Mouse (Mus musculus) myocyte (in vitro differentiated cells): ENCODE measurements around the gene Nrip2. TPM values are rescaled to one million over a fixed set of nuclear protein-coding genes. Genes with fewer than 3 reads are reported as not detected.

ENCODE experiments used
- H3K27me3 ChIP-seq: one replicate; pipeline ENCODE4 v1.6.1; 2011; ENCODE audit not compliant: control insufficient read depth, insufficient read depth, insufficient read length
- H3K36me3 ChIP-seq: one replicate; pipeline ENCODE4 v1.6.1; 2011; ENCODE audit not compliant: control insufficient read depth, insufficient read depth
- H3K4me2 ChIP-seq: one replicate; pipeline ENCODE4 v1.6.1; 2011; ENCODE audit warnings: low read depth, control low read depth
- H3K4me3 ChIP-seq: one replicate; pipeline ENCODE4 v1.5.1; 2011; ENCODE audit warnings: mild to moderate bottlenecking, control low read depth, moderate library complexity
- H3K79me2 ChIP-seq: one replicate; pipeline ENCODE4 v1.6.1; 2011; ENCODE audit not compliant: control insufficient read depth, insufficient read depth
- H3ac ChIP-seq: one replicate; pipeline ENCODE4 v1.6.1; 2011; ENCODE audit not compliant: control insufficient read depth, insufficient read length
- CEBPB ChIP-seq: IDR thresholded peaks from 2 replicates; pipeline ENCODE4 v1.6.1; 2011; ENCODE audit warnings: mild to moderate bottlenecking, moderate library complexity; ENCODE audit not compliant: poor library complexity, insufficient read depth, severe bottlenecking
- E2F4 ChIP-seq: IDR thresholded peaks from one replicate; pipeline ENCODE4 v1.6.1; 2011; ENCODE audit warnings: mild to moderate bottlenecking, control low read depth, moderate library complexity; ENCODE audit not compliant: insufficient read depth
- MAX ChIP-seq: IDR thresholded peaks from one replicate; pipeline ENCODE4 v1.6.1; 2011; ENCODE audit warnings: low read depth, mild to moderate bottlenecking, control low read depth
- MYOD1 ChIP-seq, 3 experiments: IDR thresholded peaks; one replicate each; pipeline ENCODE4 v1.6.1; 2011; ENCODE audit warnings: control low read depth in 2 of 3, low read depth in 2 of 3, mild to moderate bottlenecking in 2 of 3, moderate library complexity in 1 of 3; ENCODE audit not compliant: insufficient read length in 2 of 3, control insufficient read depth in 1 of 3
- MYOG ChIP-seq, 3 experiments: IDR thresholded peaks; one replicate each; pipeline ENCODE4 v1.6.1; 2011; ENCODE audit warnings: control low read depth in 2 of 3, low read depth in 2 of 3, mild to moderate bottlenecking in 2 of 3; ENCODE audit not compliant: insufficient read length in 2 of 3, control insufficient read depth in 1 of 3, insufficient read depth in 1 of 3
- POLR2A ChIP-seq: IDR thresholded peaks from one replicate; pipeline ENCODE4 v1.6.1; 2011; ENCODE audit warnings: low read depth, mild to moderate bottlenecking, control low read depth, moderate library complexity; ENCODE audit not compliant: insufficient read length
- POLR2AphosphoS2 ChIP-seq: IDR thresholded peaks from one replicate; pipeline ENCODE4 v1.6.1; 2011; ENCODE audit warnings: low read depth, control low read depth; ENCODE audit not compliant: insufficient read length
- REST ChIP-seq: IDR thresholded peaks from one replicate; pipeline ENCODE4 v1.6.1; 2011; ENCODE audit warnings: mild to moderate bottlenecking, control low read depth, moderate library complexity; ENCODE audit not compliant: insufficient read depth, insufficient read length
- SRF ChIP-seq: IDR thresholded peaks from one replicate; pipeline ENCODE4 v1.6.1; 2011; ENCODE audit warnings: low read depth; ENCODE audit not compliant: control insufficient read depth, insufficient read length
- TCF12 ChIP-seq: IDR thresholded peaks from one replicate; pipeline ENCODE4 v1.6.1; 2011; ENCODE audit warnings: mild to moderate bottlenecking, control low read depth; ENCODE audit not compliant: poor library complexity, insufficient read depth, severe bottlenecking
- TCF3 ChIP-seq: IDR thresholded peaks from one replicate; pipeline ENCODE4 v1.6.1; 2011; ENCODE audit warnings: low read depth, control low read depth; ENCODE audit not compliant: insufficient read length
- USF1 ChIP-seq: IDR thresholded peaks from one replicate; pipeline ENCODE4 v1.6.1; 2011; ENCODE audit warnings: low read depth, mild to moderate bottlenecking, control low read depth, moderate library complexity
- polyA plus RNA-seq: library from polyadenylated mRNA; unstranded; fragments of >200 nt; fragmentation: generic; extraction: Trizol; gene quantifications from one replicate; pipeline ENCODE4 v1.2.1, GENCODE M21; 2012; ENCODE audit warnings: missing spikeins

Gene Nrip2
- polyA plus RNA-seq, 1 experiment = 1.1 TPM

DNA sequence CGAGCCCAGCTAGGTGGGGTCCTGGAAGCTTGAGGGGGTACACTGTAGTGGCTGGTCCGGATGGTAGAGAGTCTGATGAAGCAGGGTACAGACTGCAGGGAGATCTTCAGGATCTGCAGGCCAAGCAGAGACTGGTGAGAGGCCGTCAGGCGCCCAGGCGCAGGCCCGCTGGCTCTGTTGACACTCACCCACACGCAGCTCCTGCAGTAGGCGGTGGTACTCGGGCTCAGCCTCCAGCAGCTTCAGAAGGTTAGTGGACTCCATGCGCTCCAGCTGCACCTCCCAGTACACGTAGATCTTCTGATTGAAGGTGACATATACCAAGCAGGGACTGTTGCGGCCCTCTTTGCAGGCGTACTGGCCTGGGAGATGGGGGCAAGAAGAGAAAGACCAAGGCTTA, 11.2 kb downstream of the Nrip2 start:
- TF ChIP-seq E2F4 (no peak), POLR2AphosphoS2 (no peak), CEBPB (no peak), MYOD1 (IDR thresholded peaks at IDR 0.05; ENCODE audit: control insufficient read depth in 1 of 3, insufficient read length in 2 of 3, low read depth in 2 of 3) (no peak), REST (no peak), MAX (no peak), MYOG (IDR thresholded peaks at IDR 0.05; ENCODE audit: control insufficient read depth in 1 of 3, insufficient read depth in 1 of 3, insufficient read length in 2 of 3, low read depth in 2 of 3) (no peak), TCF12 (no peak), USF1 (no peak), SRF (no peak), POLR2A (no peak), TCF3 (no peak)
- H3K36me3 ChIP-seq = peaks cover 11% of the 10 kb centered on the region
- H3K4me2 ChIP-seq = no peak overlapping the region
- no peaks in the 10 kb centered on the region for H3K79me2 ChIP-seq
- H3K4me3 ChIP-seq = no peak overlapping the region
- H3ac ChIP-seq = no peak overlapping the region
- H3K27me3 ChIP-seq = no peaks in the 10 kb centered on the region

DNA sequence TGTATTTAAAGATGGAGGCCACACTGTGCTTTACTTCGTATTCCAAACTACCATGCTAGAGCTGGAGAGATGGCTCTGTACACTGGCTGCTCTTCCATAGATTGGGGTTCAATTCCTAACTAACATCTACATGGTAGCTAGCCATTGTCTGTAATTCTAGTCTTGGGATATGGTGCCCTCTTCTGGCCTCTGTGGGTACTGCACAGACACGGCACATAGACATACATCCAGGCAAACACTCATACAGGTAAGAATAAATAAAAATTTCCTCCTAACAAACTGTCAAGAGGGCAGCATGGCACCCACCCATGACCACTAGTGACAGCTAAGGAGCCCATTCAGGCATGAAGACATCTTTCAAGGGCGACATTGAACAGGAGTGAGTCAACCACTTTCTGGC, 12.0 kb downstream of the Nrip2 start:
- Histone ChIP-seq H3K27me3 (no peaks in the 10 kb centered on the region), H3K4me3 (no peak overlapping the region), H3ac (no peak overlapping the region), H3K36me3 (peaks cover 11% of the 10 kb centered on the region), H3K79me2 (no peaks in the 10 kb centered on the region), H3K4me2 (no peak overlapping the region)
- no peak for TF ChIP-seq POLR2AphosphoS2
- TF ChIP-seq POLR2A = no peak
- no peak for TF ChIP-seq MYOG (IDR thresholded peaks at IDR 0.05; ENCODE audit: control insufficient read depth in 1 of 3, insufficient read depth in 1 of 3, insufficient read length in 2 of 3, low read depth in 2 of 3)
- TF ChIP-seq TCF12 = no peak
- no peak for TF ChIP-seq TCF3
- no peak for TF ChIP-seq E2F4
- no peak for TF ChIP-seq MYOD1 (IDR thresholded peaks at IDR 0.05; ENCODE audit: control insufficient read depth in 1 of 3, insufficient read length in 2 of 3, low read depth in 2 of 3)
- TF ChIP-seq MAX = no peak
- no peak for TF ChIP-seq CEBPB
- no peak for TF ChIP-seq SRF
- TF ChIP-seq REST = no peak
- no peak for TF ChIP-seq USF1

DNA sequence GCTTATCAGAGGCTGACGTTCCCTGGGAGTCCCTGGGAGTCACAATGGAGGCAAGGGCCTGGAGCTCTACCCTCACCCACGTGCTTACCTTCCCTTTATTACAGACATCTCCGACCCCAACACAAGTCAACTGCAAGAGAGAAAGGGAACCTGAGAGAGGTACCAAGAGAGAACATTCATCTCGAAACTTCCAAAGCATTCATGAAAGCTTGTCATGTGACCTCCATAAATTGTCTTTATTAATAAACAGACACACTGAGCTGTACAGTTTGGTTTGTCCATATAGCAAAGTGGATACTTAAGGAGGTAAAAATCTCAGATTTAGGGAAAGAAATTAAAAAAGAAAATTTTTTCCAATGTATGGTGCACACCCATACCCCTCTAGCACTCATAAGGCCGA, 17.1 kb downstream of the Nrip2 start:
- H3K79me2 ChIP-seq = peaks cover 27% of the 10 kb centered on the region
- H3K4me3 ChIP-seq = no peak overlapping the region
- H3K27me3 ChIP-seq = no peaks in the 10 kb centered on the region
- H3K36me3 ChIP-seq = peaks cover 3% of the 10 kb centered on the region
- no peak overlapping the region for H3ac ChIP-seq
- TF ChIP-seq REST (no peak), USF1 (no peak), TCF3 (no peak), CEBPB (no peak), TCF12 (no peak), MYOG (IDR thresholded peaks at IDR 0.05; ENCODE audit: control insufficient read depth in 1 of 3, insufficient read depth in 1 of 3, insufficient read length in 2 of 3, low read depth in 2 of 3) (no peak), MYOD1 (IDR thresholded peaks at IDR 0.05; ENCODE audit: control insufficient read depth in 1 of 3, insufficient read length in 2 of 3, low read depth in 2 of 3) (no peak), POLR2A (no peak), SRF (no peak), MAX (no peak), E2F4 (no peak), POLR2AphosphoS2 (no peak)
- no peak overlapping the region for H3K4me2 ChIP-seq

DNA sequence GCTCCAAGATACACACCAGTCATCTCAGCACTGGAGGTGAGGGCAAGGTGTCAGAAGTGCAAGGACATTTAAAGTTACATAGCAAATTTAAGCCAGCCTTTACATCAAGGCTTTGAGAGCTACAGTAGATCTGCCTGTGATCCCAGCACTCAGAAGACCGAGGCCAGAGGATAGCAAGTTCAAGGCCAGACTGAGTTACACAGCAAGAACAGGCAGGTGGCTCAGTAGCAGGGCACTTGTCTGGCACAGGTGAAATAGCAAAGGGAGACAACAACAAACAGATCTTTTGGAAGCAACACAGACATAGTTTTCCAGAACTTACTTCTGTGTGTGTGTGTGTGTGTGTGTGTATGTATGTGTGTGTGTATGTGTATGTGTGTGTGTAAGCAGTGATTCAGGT, 19.0 kb downstream of the Nrip2 start:
- TF ChIP-seq MAX (no peak), CEBPB (no peak), E2F4 (no peak), MYOG (IDR thresholded peaks at IDR 0.05; ENCODE audit: control insufficient read depth in 1 of 3, insufficient read depth in 1 of 3, insufficient read length in 2 of 3, low read depth in 2 of 3) (no peak), POLR2AphosphoS2 (no peak), TCF3 (no peak), USF1 (no peak), REST (no peak), SRF (no peak), TCF12 (no peak), POLR2A (no peak), MYOD1 (IDR thresholded peaks at IDR 0.05; ENCODE audit: control insufficient read depth in 1 of 3, insufficient read length in 2 of 3, low read depth in 2 of 3) (no peak)
- Histone ChIP-seq H3ac (no peak overlapping the region), H3K4me3 (no peak overlapping the region)

More for the DNA sequence above, 19.0 kb downstream of the Nrip2 start:
- no peaks in the 10 kb centered on the region for H3K27me3 ChIP-seq
- peaks cover 43% of the 10 kb centered on the region for H3K79me2 ChIP-seq
- H3K4me2 ChIP-seq = no peak overlapping the region
- peaks cover 3% of the 10 kb centered on the region for H3K36me3 ChIP-seq
